Mouse (Mus musculus): ENCODE results near the gene Cln5.

- no peak for TF ChIP-seq POLR2A (IDR thresholded peaks at IDR 0.05; ENCODE audit: extremely low read depth, insufficient read depth, low read length)
- no peak for TF ChIP-seq CTCF (IDR thresholded peaks at IDR 0.05; ENCODE audit: extremely low read depth, insufficient read depth, low read length)
Measured at GRCm38 (mm10) chr14:103086671-103087324, 16.8 kb downstream of the Cln5 start.

All from cortical plate, adult 2 months (tissue).